Comparison of ENCODE assay signal across 11 mouse cellular contexts in the genomic region with DNA sequence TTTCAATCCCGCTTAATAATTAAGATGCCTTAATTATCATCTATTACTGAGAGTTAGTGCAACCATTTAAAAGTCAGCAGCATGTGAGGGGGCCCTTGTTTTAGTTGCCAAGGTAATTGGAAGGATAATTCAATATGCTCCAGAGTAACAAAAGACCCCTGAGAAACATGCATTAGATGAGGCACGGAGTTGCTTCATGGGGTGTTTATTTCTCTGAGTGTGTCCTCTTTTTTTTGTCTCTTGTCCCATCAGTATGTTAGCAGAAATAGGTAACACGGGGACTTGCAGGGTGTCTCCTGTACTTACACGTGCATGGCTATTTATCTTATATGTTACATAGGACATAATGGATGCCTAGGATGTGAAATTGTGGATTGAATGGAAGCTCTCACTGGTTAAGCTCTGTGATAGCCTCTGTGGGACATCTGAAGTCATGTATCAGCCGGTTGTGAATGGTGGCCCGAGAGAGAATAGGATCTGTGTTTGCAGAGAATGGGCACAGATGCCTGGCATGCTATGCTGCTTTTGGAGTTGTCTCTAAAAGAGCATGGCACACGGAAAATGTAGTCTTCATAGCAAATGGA. TPM values are rescaled to one million over a fixed set of nuclear protein-coding genes. Genes with fewer than 3 reads are reported as not detected.
A peak's percentile ranks its signal among the peaks of the same experiment; 100 is the strongest.
DNase-seq lines count a peak whose midpoint lies in the region; ATAC-seq lines count a peak whose summit lies in the region.
"Had no signal": no experiment of that assay in that cellular context is flagged by ENCODE, and none has a peak within 500 bp of the region (broad histone marks: within the 10 kb centered on the region; RNA-seq: fewer than 3 reads in every experiment).

No protein-coding gene starts in this region.

- H3K27me3 ChIP-seq in embryonic facial prominence, embryonic 12.5 days, result no peaks in the 10 kb centered on the region
- H3K27me3 ChIP-seq in hindbrain, embryonic 13.5 days, result no peaks in the 10 kb centered on the region
- H3K27me3 ChIP-seq in midbrain, embryonic 15.5 days (replicated peaks), result no peaks in the 10 kb centered on the region
- H3K27me3 ChIP-seq: stomach, embryonic 15.5 days had no signal

- peak overlapping the region; percentile 50 for H3K4me2 ChIP-seq in embryonic facial prominence, embryonic 12.5 days (replicated peaks)
- H3K4me2 ChIP-seq in hindbrain, embryonic 13.5 days, result peak overlapping the region; percentile 72
- peak overlapping the region; percentile 62 for H3K4me2 ChIP-seq in midbrain, embryonic 15.5 days

- no peak overlapping the region for H3K9ac ChIP-seq in embryonic facial prominence, embryonic 12.5 days
- H3K9ac ChIP-seq in hindbrain, embryonic 13.5 days, result peak overlapping the region; percentile 81
- H3K9ac ChIP-seq in midbrain, embryonic 15.5 days, result peak overlapping the region; percentile 72

- ATAC-seq in embryonic facial prominence, embryonic 12.5 days (ENCODE audit: insufficient number of reproducible peaks, insufficient read depth, low FRiP score, low TSS enrichment), result no peak
- peak; percentile 44 for ATAC-seq in hindbrain, embryonic 13.5 days (ENCODE audit: low FRiP score)
- ATAC-seq in midbrain, embryonic 15.5 days (replicated peaks), result peak; percentile 18

- peak overlapping the region; percentile 34 for H3K4me3 ChIP-seq in embryonic facial prominence, embryonic 12.5 days
- H3K4me3 ChIP-seq in hindbrain, embryonic 13.5 days, result peak overlapping the region; percentile 49
- peak overlapping the region; percentile 62 for H3K4me3 ChIP-seq in midbrain, embryonic 15.5 days

- 56% methylated on average over 7 of the region's 7 CpGs for WGBS in embryonic facial prominence, embryonic 12.5 days
- 19% methylated on average over 7 of the region's 7 CpGs for WGBS in hindbrain, embryonic 13.5 days
- 10% methylated on average over 7 of the region's 7 CpGs for WGBS in midbrain, embryonic 15.5 days

- peak; percentile 13 for DNase-seq in layer of hippocampus, adult 11-12 months (ENCODE audit: low spot score)
- DNase-seq in layer of hippocampus, adult 9-10 months (ENCODE audit: low spot score), result no peak
- no peak for DNase-seq in kidney, postnatal 14 days
- no peak for DNase-seq in thymus, postnatal 4 days
- DNase-seq in kidney, adult 18-20 months, result no peak
- DNase-seq: adrenal gland, postnatal 25 days; kidney, adult 8-10 months had no signal

- H3K27ac ChIP-seq in embryonic facial prominence, embryonic 12.5 days, result no peak overlapping the region
- H3K27ac ChIP-seq in hindbrain, embryonic 13.5 days, result peak overlapping the region; percentile 96
- H3K27ac ChIP-seq in midbrain, embryonic 15.5 days, result peak overlapping the region; percentile 93
- H3K27ac ChIP-seq: stomach, embryonic 15.5 days had no signal

- no peaks in the 10 kb centered on the region for H3K9me3 ChIP-seq in embryonic facial prominence, embryonic 12.5 days
- H3K9me3 ChIP-seq in hindbrain, embryonic 13.5 days, result no peaks in the 10 kb centered on the region
- H3K9me3 ChIP-seq in midbrain, embryonic 15.5 days, result no peaks in the 10 kb centered on the region
- H3K9me3 ChIP-seq: stomach, embryonic 15.5 days had no signal

- peaks cover 10% of the 10 kb centered on the region for H3K4me1 ChIP-seq in embryonic facial prominence, embryonic 12.5 days
- H3K4me1 ChIP-seq in hindbrain, embryonic 13.5 days (replicated peaks), result peaks cover 20% of the 10 kb centered on the region
- H3K4me1 ChIP-seq in midbrain, embryonic 15.5 days, result peaks cover 16% of the 10 kb centered on the region
- H3K4me1 ChIP-seq: stomach, embryonic 15.5 days had no signal

- H3K36me3 ChIP-seq in embryonic facial prominence, embryonic 12.5 days, result no peaks in the 10 kb centered on the region
- H3K36me3 ChIP-seq in hindbrain, embryonic 13.5 days, result peaks cover 4% of the 10 kb centered on the region; the same call in 1 of the 2 replicates
- no peaks in the 10 kb centered on the region for H3K36me3 ChIP-seq in midbrain, embryonic 15.5 days (replicated peaks)
- H3K36me3 ChIP-seq: stomach, embryonic 15.5 days had no signal

RNA-seq across cellular contexts. Expression of a gene that starts 1.0 kb away (rescaled TPM):
- polyA plus RNA-seq in embryonic facial prominence, embryonic 12.5 days (2016; fragmentation: Nextera tagmentation; extraction: Ambion mirVana), result 31.8 and 38.9 TPM in 2 replicates
- 71.7 and 75.4 TPM in 2 replicates for polyA plus RNA-seq in hindbrain, embryonic 13.5 days (2015; fragmentation: Nextera tagmentation; extraction: Ambion mirVana)
- 56.8 and 65.1 TPM in 2 replicates for polyA plus RNA-seq in midbrain, embryonic 15.5 days (2015; fragmentation: Nextera tagmentation; extraction: Ambion mirVana)
